Mouse (Mus musculus): ENCODE measurements around the gene Stxbp6.

Gene Stxbp6

GRCm38 (mm10) chr12:44804213-44804612, 270.3 kb downstream of the Stxbp6 start:
- no peak for DNase-seq (ENCODE audit: low read depth, low spot score)

Data from skeletal muscle tissue, adult 2 months (tissue).